Mouse (Mus musculus) kidney, postnatal 0 days (tissue): ENCODE measurements around the gene Trex2. TPM values are rescaled to one million over a fixed set of nuclear protein-coding genes. Genes with fewer than 3 reads are reported as not detected.

Experiments used
- ATAC-seq: fragments of 200-750 bp; cut with Nextera tagmentation; replicated peaks from 2 replicates; pipeline ENCODE4 v1.8.0; 2017; ENCODE audit warnings: low read depth, moderate number of reproducible peaks, moderate TSS enrichment, moderate library complexity; ENCODE audit not compliant: low FRiP score
- DNase-seq: peaks from one replicate; pipeline ENCODE4 v3.0.0-alpha.2; 2016; ENCODE audit warnings: low spot score
- H3K27ac ChIP-seq: fragments of 300-500 bp; sonication (generic); 2 replicates; pipeline ENCODE4 v1.5.1; 2014; ENCODE audit warnings: mild to moderate bottlenecking
- H3K27me3 ChIP-seq: fragments of 300-500 bp; sonication (generic); 2 replicates; pipeline ENCODE4 v1.6.1; 2014; ENCODE audit warnings: low read length, mixed read lengths; ENCODE audit not compliant: insufficient read depth
- H3K36me3 ChIP-seq: fragments of 300-500 bp; sonication (generic); 2 replicates; pipeline ENCODE4 v1.6.1; 2014; ENCODE audit warnings: low read length, mixed read lengths; ENCODE audit not compliant: insufficient read depth
- H3K4me1 ChIP-seq: fragments of 300-500 bp; sonication (generic); replicated peaks from 2 replicates; pipeline ENCODE4 v1.6.1; 2014; ENCODE audit warnings: antibody characterized with exemption, low read length, mixed read lengths; ENCODE audit not compliant: insufficient read depth
- H3K4me2 ChIP-seq: fragments of 300-500 bp; sonication (generic); 2 replicates; pipeline ENCODE4 v1.6.1; 2014; ENCODE audit warnings: mild to moderate bottlenecking, low read length, moderate library complexity, mixed read lengths
- H3K4me3 ChIP-seq: fragments of 300-500 bp; sonication (generic); replicated peaks from 2 replicates; pipeline ENCODE4 v1.5.1; 2014; ENCODE audit warnings: low read depth, low read length
- H3K9ac ChIP-seq: fragments of 300-500 bp; sonication (generic); 2 replicates; pipeline ENCODE4 v1.6.1; 2014; ENCODE audit warnings: low read depth, low read length
- H3K9me3 ChIP-seq: fragments of 300-500 bp; sonication (generic); replicated peaks from 2 replicates; pipeline ENCODE4 v1.6.1; 2016; ENCODE audit warnings: low read length, inconsistent platforms, mixed read lengths
- CTCF ChIP-seq: IDR thresholded peaks from 2 replicates; pipeline ENCODE4 v1.5.1; 2016; ENCODE audit warnings: antibody characterized with exemption, low read depth, mild to moderate bottlenecking, moderate library complexity
- WGBS: fragments of 180-500 bp; shearing (Covaris S2); extraction: QIAGEN DNeasy Blood & Tissue Kit; methylation state at CpG from one replicate; pipeline ENCODE4 v1.1.7; 2014; 5-methylcytosine and 5-hydroxymethylcytosine counted together
- polyA plus RNA-seq: library from polyadenylated mRNA; unstranded; fragments of >200 nt; fragmentation: Nextera tagmentation; extraction: Ambion mirVana; gene quantifications from 2 replicates; pipeline ENCODE4 v1.2.1, GENCODE M21; 2015

The Trex2 gene
- polyA plus RNA-seq, 1 experiment from 2014 or later, result 0.12 TPM

DNA sequence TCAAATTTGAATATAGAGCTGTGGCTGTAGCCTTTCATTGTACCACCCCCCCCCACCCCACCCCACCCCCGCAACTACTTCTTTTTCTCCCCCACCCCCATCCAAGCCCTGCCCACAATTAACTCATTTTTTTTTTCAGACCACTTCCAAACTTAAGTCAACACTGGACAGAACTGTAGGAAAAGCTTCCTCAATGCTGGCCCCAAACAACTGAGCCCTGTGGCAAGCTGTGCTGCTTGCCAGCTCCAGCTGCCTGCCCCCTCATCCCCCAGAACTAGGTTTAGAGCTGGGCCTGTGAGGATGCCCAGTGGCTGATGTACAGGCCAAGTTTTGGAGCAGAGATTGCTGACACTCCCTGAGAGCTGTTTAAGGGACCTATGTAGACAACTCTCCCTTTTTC, 33.6 kb upstream of the Trex2 start:
- 0 out of 2 replicates have a peak overlapping the region, but pooled peaks have one; percentile 13 for H3K27ac ChIP-seq
- WGBS, result 53% methylated on average over 1 of the region's 1 CpGs
- no peak for ATAC-seq

DNA sequence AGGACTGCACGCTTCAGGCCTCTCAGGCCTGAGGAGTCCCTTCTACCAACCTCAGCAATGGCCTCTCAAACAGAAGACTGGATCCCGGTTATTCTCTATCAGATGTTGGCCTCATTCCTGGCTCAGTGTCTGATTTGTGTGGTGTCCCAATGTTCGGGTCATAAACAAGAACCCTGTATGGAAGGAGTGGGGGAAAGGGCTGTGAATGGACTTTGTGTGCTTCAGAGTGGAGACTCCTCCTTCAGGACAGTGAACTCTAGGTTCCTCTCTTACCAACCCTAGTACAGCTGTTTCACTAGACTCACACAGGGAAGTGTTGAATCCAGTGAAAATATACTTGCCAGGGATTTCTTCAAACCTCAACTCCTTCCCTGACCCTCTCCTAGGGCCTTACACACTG, 33.2 kb upstream of the Trex2 start:
- no peaks in the 10 kb centered on the region for H3K27me3 ChIP-seq
- no peak overlapping the region for H3K4me3 ChIP-seq
- H3K4me2 ChIP-seq, result no peak overlapping the region
- 73% methylated on average over 3 of the region's 3 CpGs for WGBS
- no peaks in the 10 kb centered on the region for H3K36me3 ChIP-seq
- peak; percentile 50 for DNase-seq
- H3K27ac ChIP-seq, result no peak overlapping the region
- TF ChIP-seq CTCF, result no peak
- ATAC-seq, result no peak
- no peak overlapping the region for H3K9ac ChIP-seq
- H3K9me3 ChIP-seq, result no peaks in the 10 kb centered on the region
- H3K4me1 ChIP-seq, result no peaks in the 10 kb centered on the region

More for the DNA sequence above, 33.6 kb upstream of the Trex2 start:
- TF ChIP-seq CTCF, result no peak
- no peak overlapping the region for H3K4me2 ChIP-seq
- H3K4me1 ChIP-seq, result no peaks in the 10 kb centered on the region
- no peak for DNase-seq
- no peaks in the 10 kb centered on the region for H3K36me3 ChIP-seq
- no peaks in the 10 kb centered on the region for H3K27me3 ChIP-seq
- H3K9me3 ChIP-seq, result no peaks in the 10 kb centered on the region
- no peak overlapping the region for H3K9ac ChIP-seq
- H3K4me3 ChIP-seq, result no peak overlapping the region

DNA sequence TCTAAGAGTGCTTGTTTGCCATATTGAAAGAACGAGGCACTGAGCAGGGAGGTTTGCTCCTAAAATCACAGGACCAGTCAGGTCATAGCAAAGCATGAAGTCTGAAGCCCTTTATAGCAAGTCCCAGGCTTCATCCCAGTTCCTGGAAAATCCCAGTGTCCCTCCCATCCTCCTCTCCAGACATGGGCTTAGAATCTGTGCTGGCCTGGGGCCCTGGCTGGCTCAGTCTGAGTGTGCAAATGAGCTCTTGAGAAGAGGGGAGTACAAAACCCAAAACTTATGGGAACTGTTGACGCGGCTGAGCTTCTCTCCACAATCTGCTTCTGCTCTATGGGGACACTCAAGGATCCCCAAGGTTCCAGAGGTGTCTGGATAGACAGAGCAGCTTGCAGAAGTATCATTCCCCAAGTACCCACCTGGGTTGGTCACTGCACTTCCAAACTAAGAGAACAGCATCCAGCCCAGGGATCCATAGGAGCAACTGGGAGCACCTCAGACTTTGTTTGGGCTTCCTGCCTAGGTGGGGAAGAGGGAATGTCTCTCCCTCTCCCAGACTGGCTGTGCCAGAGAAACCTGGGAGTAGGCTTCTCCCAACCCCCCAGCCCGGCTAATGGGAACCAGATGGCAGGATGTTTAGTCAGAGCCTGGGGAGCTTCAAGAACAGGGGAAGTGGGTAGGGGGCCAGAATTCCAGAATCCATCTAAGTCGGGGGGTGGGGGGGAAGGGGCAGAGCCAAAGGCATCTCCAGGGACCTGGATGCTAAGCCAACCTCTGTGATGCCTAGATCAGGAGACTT, 32.5 kb upstream of the Trex2 start:
- DNase-seq (no peak), ATAC-seq (no peak)
- no peak for TF ChIP-seq CTCF
- no peaks in the 10 kb centered on the region for H3K27me3 ChIP-seq
- no peaks in the 10 kb centered on the region for H3K4me1 ChIP-seq
- WGBS, result 58% methylated on average over 5 of the region's 5 CpGs
- H3K36me3 ChIP-seq, result no peaks in the 10 kb centered on the region
- no peak overlapping the region; the same call in 1 of the 2 replicates for H3K27ac ChIP-seq
- H3K4me2 ChIP-seq, result no peak overlapping the region
- H3K9me3 ChIP-seq, result no peaks in the 10 kb centered on the region
- no peak overlapping the region for H3K9ac ChIP-seq
- H3K4me3 ChIP-seq, result no peak overlapping the region

DNA sequence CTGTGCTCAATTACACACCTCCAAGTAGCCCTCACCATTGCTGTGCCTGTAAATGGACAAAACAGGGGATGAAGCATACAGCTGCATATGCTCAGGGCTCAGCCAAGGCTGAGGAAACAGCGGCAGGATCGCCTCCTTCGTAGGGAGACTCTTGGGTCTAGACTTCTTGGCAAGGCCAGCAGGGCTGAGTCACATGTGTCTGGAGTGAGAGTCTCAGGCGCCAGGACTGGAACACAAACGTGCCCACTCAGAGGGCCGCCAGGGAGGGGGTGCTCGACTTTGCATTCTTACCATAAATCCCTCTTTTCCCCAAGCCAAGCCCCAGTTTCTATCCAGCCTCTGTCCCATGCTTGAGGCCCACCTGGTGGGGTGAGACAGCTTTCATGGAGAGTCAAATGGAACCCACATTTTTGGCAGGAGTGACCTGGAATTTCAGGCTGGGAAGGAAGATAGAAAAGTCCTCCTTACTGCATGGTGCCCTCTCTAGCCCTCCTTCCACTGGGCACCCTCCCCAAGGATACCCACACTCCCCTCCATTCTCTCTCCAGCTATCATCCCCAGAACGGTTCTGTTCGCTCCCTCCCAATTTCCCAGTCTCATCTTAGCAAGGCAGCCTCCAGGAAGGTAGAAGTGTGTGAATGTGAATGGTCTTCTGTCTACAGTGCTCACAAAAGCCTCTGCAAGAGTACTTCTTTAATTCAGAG, 30.5 kb upstream of the Trex2 start:
- Histone ChIP-seq H3K36me3 (no peaks in the 10 kb centered on the region), H3K9ac (no peak overlapping the region), H3K4me2 (no peak overlapping the region), H3K9me3 (no peaks in the 10 kb centered on the region), H3K4me1 (no peaks in the 10 kb centered on the region), H3K27me3 (no peaks in the 10 kb centered on the region), H3K27ac (no peak overlapping the region), H3K4me3 (no peak overlapping the region)
- 64% methylated on average over 9 of the region's 9 CpGs for WGBS
- no peak for DNase-seq
- ATAC-seq, result no peak; the same call in 1 of the 2 replicates
- no peak for TF ChIP-seq CTCF

DNA sequence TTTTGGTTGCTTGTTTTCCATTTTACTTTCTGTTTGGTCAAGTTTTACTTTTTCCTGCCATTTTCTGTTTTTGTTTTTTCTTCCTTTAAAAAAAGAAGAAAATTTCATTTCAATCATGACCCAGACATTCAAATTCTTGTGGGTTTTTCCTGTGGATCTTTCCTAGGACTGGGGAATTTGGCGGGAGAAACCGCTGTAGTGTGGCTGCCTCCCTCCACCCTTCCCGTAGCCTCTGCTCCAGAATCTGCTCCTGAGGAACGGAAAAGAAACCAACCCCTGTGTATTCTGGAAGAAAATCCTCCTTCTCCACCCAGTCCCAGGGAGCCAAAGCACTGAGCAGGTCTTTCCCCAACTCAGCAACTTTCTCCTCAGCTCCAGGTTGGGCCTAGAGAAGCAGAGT, 25.6 kb upstream of the Trex2 start:
- no peak overlapping the region for H3K4me2 ChIP-seq
- no peak overlapping the region for H3K27ac ChIP-seq
- WGBS, result 63% methylated on average over 4 of the region's 4 CpGs
- ATAC-seq, result no peak
- no peak for TF ChIP-seq CTCF
- no peak overlapping the region for H3K9ac ChIP-seq
- H3K36me3 ChIP-seq, result no peaks in the 10 kb centered on the region
- H3K4me1 ChIP-seq, result no peaks in the 10 kb centered on the region
- no peak for DNase-seq
- H3K4me3 ChIP-seq, result no peak overlapping the region
- no peaks in the 10 kb centered on the region for H3K9me3 ChIP-seq
- H3K27me3 ChIP-seq, result no peaks in the 10 kb centered on the region

DNA sequence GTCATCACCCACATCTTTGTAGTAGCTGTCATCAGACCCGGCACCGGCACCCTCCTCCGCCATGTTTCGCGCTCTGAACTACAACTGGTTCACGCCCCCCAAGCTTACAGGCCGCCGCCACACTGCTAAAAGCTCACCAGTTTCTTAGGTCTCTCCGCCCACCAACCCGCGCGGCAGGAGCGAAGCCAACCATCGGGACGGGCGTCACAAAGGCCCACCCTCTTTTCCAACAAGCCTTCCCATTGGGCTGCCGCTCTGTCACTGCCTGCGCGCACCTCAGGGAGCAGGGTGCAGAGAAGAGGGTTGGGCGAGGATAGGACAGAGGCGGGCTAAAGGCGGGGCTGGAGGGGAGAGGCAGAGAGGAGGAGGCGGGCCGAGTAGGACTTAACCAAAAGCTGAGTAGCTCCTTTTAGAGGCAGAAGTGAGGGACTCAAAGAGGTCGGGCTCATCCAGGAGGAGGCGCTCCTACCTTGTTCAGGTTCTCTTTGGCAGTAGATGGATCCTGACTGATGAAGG, 23.8 kb upstream of the Trex2 start, which contains the start of gene Haus7:
Gene Haus7 (minus strand): TSS at position 168 of the 516 bp plus-strand sequence.
- no peak within 1 kb of the TSS for H3K27ac ChIP-seq
- ATAC-seq (peak; percentile 100), DNase-seq (peak; percentile 97)
- peak within 1 kb of the TSS; percentile 51; the same call in 1 of the 2 replicates for H3K9ac ChIP-seq
- peak within 1 kb of the TSS; percentile 43 for H3K4me3 ChIP-seq
- peak; percentile 73 for TF ChIP-seq CTCF
- WGBS, result 13% methylated on average over 26 of the region's 26 CpGs
- no peaks in the 10 kb centered on the region for H3K36me3 ChIP-seq
- peak within 1 kb of the TSS; percentile 64 for H3K4me2 ChIP-seq
- H3K9me3 ChIP-seq, result no peaks in the 10 kb centered on the region
- H3K4me1 ChIP-seq, result no peaks in the 10 kb centered on the region
- no peaks in the 10 kb centered on the region for H3K27me3 ChIP-seq
